In the genomic region with DNA sequence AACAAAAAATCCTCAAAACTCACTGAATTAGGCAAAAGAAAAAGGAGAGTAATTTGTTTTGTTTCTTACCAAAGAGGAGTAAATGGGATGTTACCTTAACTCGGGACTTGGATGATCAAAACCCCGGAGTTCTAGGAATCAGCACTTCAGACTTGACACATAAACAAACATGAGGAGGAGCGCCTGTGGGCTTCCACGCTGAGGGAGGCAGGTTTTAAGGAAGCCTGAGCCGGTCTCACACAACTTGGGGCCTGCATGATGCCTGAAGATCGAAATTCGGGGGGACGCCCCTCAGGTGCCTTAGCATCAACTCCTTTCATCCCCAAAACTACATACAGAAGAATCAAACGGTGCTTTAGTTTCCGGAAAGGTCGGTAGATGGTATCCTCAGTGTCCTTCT, we compare ENCODE assay signal across 7 mouse cellular contexts.
DNase-seq lines count a peak whose midpoint lies in the region; ATAC-seq lines count a peak whose summit lies in the region.

No protein-coding gene starts in this region.

- ATAC-seq in lung, embryonic 15.5 days (ENCODE audit: borderline replicate concordance, extremely low read depth, low FRiP score, low TSS enrichment) = no peak
- ATAC-seq in hindbrain, embryonic 11.5 days (ENCODE audit: low FRiP score) = no peak
- no peak for ATAC-seq in liver, embryonic 15.5 days (ENCODE audit: insufficient read depth)

- peak overlapping the region; percentile 73 for H3K4me2 ChIP-seq in lung, embryonic 15.5 days
- peak overlapping the region; percentile 66 for H3K4me2 ChIP-seq in hindbrain, embryonic 11.5 days (replicated peaks; ENCODE audit: low read depth, low read length)
- peak overlapping the region; percentile 54; the same call in 1 of the 2 replicates for H3K4me2 ChIP-seq in liver, embryonic 15.5 days

- peaks cover 31% of the 10 kb centered on the region for H3K4me1 ChIP-seq in lung, embryonic 15.5 days
- 0 out of 2 replicates have a peak, but pooled peaks cover 2% of the 10 kb centered on the region for H3K4me1 ChIP-seq in hindbrain, embryonic 11.5 days (replicated peaks; ENCODE audit: control insufficient read depth, insufficient read depth, low read length)
- H3K4me1 ChIP-seq in liver, embryonic 15.5 days (replicated peaks) = no peaks in the 10 kb centered on the region

- H3K27ac ChIP-seq in lung, embryonic 15.5 days = no peak overlapping the region
- H3K27ac ChIP-seq in hindbrain, embryonic 11.5 days (ENCODE audit: low read depth, low read length) = no peak overlapping the region
- no peak overlapping the region for H3K27ac ChIP-seq in liver, embryonic 15.5 days (replicated peaks)

- no peak overlapping the region for H3K9ac ChIP-seq in lung, embryonic 15.5 days
- 0 out of 2 replicates have a peak overlapping the region, but pooled peaks have one; percentile 58 for H3K9ac ChIP-seq in hindbrain, embryonic 11.5 days (ENCODE audit: low read depth, low read length)
- no peak overlapping the region for H3K9ac ChIP-seq in liver, embryonic 15.5 days

- no peak for DNase-seq in lung, adult 18-20 months
- peak; percentile 19 for DNase-seq in hindbrain, embryonic 11.5 days (ENCODE audit: low spot score)
- peak; percentile 16 for DNase-seq in yolk sac, embryonic 10.5 days (ENCODE audit: low spot score)
- DNase-seq in frontal cortex, adult 2 months (ENCODE audit: extremely low spot score in 1 of 2, low spot score in 1 of 2) = no peak
- DNase-seq in layer of hippocampus, adult 9-11 months = no peak

- H3K4me3 ChIP-seq in lung, embryonic 15.5 days = peak overlapping the region; percentile 40; the same call in 1 of the 2 replicates
- H3K4me3 ChIP-seq in hindbrain, embryonic 11.5 days (ENCODE audit: low read depth, low read length) = peak overlapping the region; percentile 32
- H3K4me3 ChIP-seq in liver, embryonic 15.5 days (replicated peaks) = 0 out of 2 replicates have a peak overlapping the region, but pooled peaks have one; percentile 39

- H3K27me3 ChIP-seq in lung, embryonic 15.5 days = no peaks in the 10 kb centered on the region
- no peaks in the 10 kb centered on the region for H3K27me3 ChIP-seq in hindbrain, embryonic 11.5 days (ENCODE audit: control insufficient read depth, insufficient read depth, low read length)
- peaks cover 3% of the 10 kb centered on the region; the same call in 1 of the 2 replicates for H3K27me3 ChIP-seq in liver, embryonic 15.5 days

- no peaks in the 10 kb centered on the region for H3K36me3 ChIP-seq in lung, embryonic 15.5 days
- H3K36me3 ChIP-seq in hindbrain, embryonic 11.5 days (ENCODE audit: control insufficient read depth, insufficient read depth, low read length) = no peaks in the 10 kb centered on the region
- H3K36me3 ChIP-seq in liver, embryonic 15.5 days (replicated peaks) = no peaks in the 10 kb centered on the region

- WGBS in lung, embryonic 15.5 days = 20% methylated on average over 11 of the region's 11 CpGs
- 12% methylated on average over 11 of the region's 11 CpGs for WGBS in hindbrain, embryonic 11.5 days
- 16% methylated on average over 11 of the region's 11 CpGs for WGBS in liver, embryonic 15.5 days (ENCODE audit: insufficient replicate concordance)

- H3K9me3 ChIP-seq in lung, embryonic 15.5 days = no peaks in the 10 kb centered on the region
- no peaks in the 10 kb centered on the region for H3K9me3 ChIP-seq in hindbrain, embryonic 11.5 days (ENCODE audit: control insufficient read depth, low read length)
- no peaks in the 10 kb centered on the region for H3K9me3 ChIP-seq in liver, embryonic 15.5 days (replicated peaks)

Comparison
In these comparisons a context has a peak if more than half of its experiments do, and no peak if none do; other contexts are left out.
1. DNase-seq: peak in hindbrain, embryonic 11.5 days (single experiment) and yolk sac, embryonic 10.5 days (single experiment); none in lung, adult 18-20 months (0 of 2), frontal cortex, adult 2 months (0 of 2) and layer of hippocampus, adult 9-11 months (single experiment).
2. Peak in every context shown above with its lines, with median percentiles within 50 percentile points of each other: H3K4me2 ChIP-seq and H3K4me3 ChIP-seq.